Mouse (Mus musculus) liver, postnatal 0 days (tissue): Measurements from ENCODE around the gene Alg10b.

ENCODE experiments used
- CTCF ChIP-seq: sonication (generic); IDR thresholded peaks from 2 replicates; pipeline ENCODE4 v1.5.1; 2016; ENCODE audit warnings: antibody characterized with exemption, low read depth
- EP300 ChIP-seq: IDR thresholded peaks from 2 replicates; pipeline ENCODE4 v1.6.1; 2016; ENCODE audit warnings: antibody characterized with exemption, low read depth, mild to moderate bottlenecking

- TF ChIP-seq CTCF = no peak
- TF ChIP-seq EP300 = no peak
Measured at GRCm38 (mm10) chr15:90183511-90183910, 40.6 kb upstream of the Alg10b start.
